Mouse (Mus musculus): ENCODE measurements around the gene Rita1. TPM values are rescaled to one million over a fixed set of nuclear protein-coding genes. Genes with fewer than 3 reads are reported as not detected.

The Rita1 gene
- polyA plus RNA-seq, 1 experiment from 2014 or later = 9.3 TPM

DNA sequence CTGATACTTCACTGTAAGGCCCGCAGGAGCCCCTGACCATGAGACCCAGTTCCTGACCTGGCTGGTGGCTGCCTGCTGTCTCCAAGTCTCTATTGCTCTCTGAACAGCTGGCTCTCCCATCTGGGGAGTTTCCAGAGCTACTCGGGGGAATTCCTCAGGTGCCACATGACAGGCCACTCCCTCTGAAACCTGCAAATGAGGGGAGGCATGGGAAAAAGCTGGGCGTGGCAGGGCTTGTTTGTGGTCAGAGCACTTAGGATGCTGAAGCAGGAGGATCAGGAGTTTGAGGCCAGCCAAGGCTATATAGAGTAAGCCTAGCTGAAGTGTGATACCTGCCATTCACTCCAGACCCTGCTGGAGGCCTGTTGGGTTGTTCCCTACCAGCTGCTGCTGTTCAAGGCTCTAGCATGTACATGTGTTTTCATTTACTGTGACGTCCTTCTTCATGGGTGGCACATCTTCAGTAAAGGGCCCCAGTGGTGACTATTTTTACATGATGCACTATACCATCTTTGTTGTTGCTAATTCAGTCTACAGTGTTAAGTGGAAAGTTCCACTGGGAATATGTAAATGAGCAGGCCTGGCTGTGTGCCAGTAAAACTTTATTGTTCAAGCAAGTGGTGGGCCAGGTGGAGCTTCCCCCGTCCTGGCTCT, 9.9 kb upstream of the Rita1 start:
- Histone ChIP-seq H3K27ac (ENCODE audit: low read depth, low read length) (no peak overlapping the region), H3K4me1 (replicated peaks; ENCODE audit: control insufficient read depth, insufficient read depth, low read length) (no peaks in the 10 kb centered on the region), H3K36me3 (ENCODE audit: control insufficient read depth, insufficient read depth, low read length) (peaks cover 17% of the 10 kb centered on the region), H3K4me2 (replicated peaks; ENCODE audit: low read depth, low read length) (no peak overlapping the region), H3K4me3 (ENCODE audit: low read depth, low read length) (no peak overlapping the region), H3K9ac (ENCODE audit: low read depth, low read length) (no peak overlapping the region), H3K9me3 (ENCODE audit: control insufficient read depth, low read length) (no peaks in the 10 kb centered on the region), H3K27me3 (ENCODE audit: control insufficient read depth, insufficient read depth, low read length) (no peaks in the 10 kb centered on the region)
- DNase-seq (ENCODE audit: low spot score) (no peak), ATAC-seq (ENCODE audit: low FRiP score) (no peak)
- whole genome bisulfite sequencing = 74% methylated on average over 5 of the region's 5 CpGs

- Histone ChIP-seq H3K36me3 (ENCODE audit: control insufficient read depth, insufficient read depth, low read length) (peaks cover 17% of the 10 kb centered on the region), H3K9ac (ENCODE audit: low read depth, low read length) (no peak overlapping the region), H3K4me2 (replicated peaks; ENCODE audit: low read depth, low read length) (no peak overlapping the region), H3K4me1 (replicated peaks; ENCODE audit: control insufficient read depth, insufficient read depth, low read length) (no peaks in the 10 kb centered on the region), H3K27ac (ENCODE audit: low read depth, low read length) (no peak overlapping the region), H3K9me3 (ENCODE audit: control insufficient read depth, low read length) (no peaks in the 10 kb centered on the region), H3K27me3 (ENCODE audit: control insufficient read depth, insufficient read depth, low read length) (no peaks in the 10 kb centered on the region), H3K4me3 (ENCODE audit: low read depth, low read length) (no peak overlapping the region)
- WGBS = 95% methylated on average over 10 of the region's 10 CpGs
- ATAC-seq (ENCODE audit: low FRiP score) (no peak), DNase-seq (ENCODE audit: low spot score) (no peak)
Measured at GRCm38 (mm10) chr5:120621846-120622197, 9.4 kb upstream of the Rita1 start.

GRCm38 (mm10) chr5:120621078-120621765, 8.8 kb upstream of the Rita1 start:
- Histone ChIP-seq H3K4me2 (replicated peaks; ENCODE audit: low read depth, low read length) (no peak overlapping the region), H3K36me3 (ENCODE audit: control insufficient read depth, insufficient read depth, low read length) (peaks cover 17% of the 10 kb centered on the region), H3K9ac (ENCODE audit: low read depth, low read length) (no peak overlapping the region), H3K27me3 (ENCODE audit: control insufficient read depth, insufficient read depth, low read length) (no peaks in the 10 kb centered on the region), H3K27ac (ENCODE audit: low read depth, low read length) (no peak overlapping the region), H3K9me3 (ENCODE audit: control insufficient read depth, low read length) (no peaks in the 10 kb centered on the region), H3K4me3 (ENCODE audit: low read depth, low read length) (no peak overlapping the region), H3K4me1 (replicated peaks; ENCODE audit: control insufficient read depth, insufficient read depth, low read length) (no peaks in the 10 kb centered on the region)
- no peak for DNase-seq (ENCODE audit: low spot score)
- 91% methylated on average over 23 of the region's 23 CpGs for WGBS
- ATAC-seq (ENCODE audit: low FRiP score) = no peak

GRCm38 (mm10) chr5:120620375-120621077, 8.1 kb upstream of the Rita1 start:
- no peaks in the 10 kb centered on the region for H3K27me3 ChIP-seq (ENCODE audit: control insufficient read depth, insufficient read depth, low read length)
- ATAC-seq (ENCODE audit: low FRiP score) = 0 out of 2 replicates have a peak, but pooled peaks have one; percentile 21
- WGBS = 72% methylated on average over 18 of the region's 18 CpGs
- no peaks in the 10 kb centered on the region for H3K4me1 ChIP-seq (replicated peaks; ENCODE audit: control insufficient read depth, insufficient read depth, low read length)
- H3K9ac ChIP-seq (ENCODE audit: low read depth, low read length) = no peak overlapping the region
- H3K4me2 ChIP-seq (replicated peaks; ENCODE audit: low read depth, low read length) = no peak overlapping the region
- no peak overlapping the region for H3K4me3 ChIP-seq (ENCODE audit: low read depth, low read length)
- peak; percentile 93 for DNase-seq (ENCODE audit: low spot score)
- peaks cover 15% of the 10 kb centered on the region for H3K36me3 ChIP-seq (ENCODE audit: control insufficient read depth, insufficient read depth, low read length)
- no peaks in the 10 kb centered on the region for H3K9me3 ChIP-seq (ENCODE audit: control insufficient read depth, low read length)
- no peak overlapping the region for H3K27ac ChIP-seq (ENCODE audit: low read depth, low read length)

DNA sequence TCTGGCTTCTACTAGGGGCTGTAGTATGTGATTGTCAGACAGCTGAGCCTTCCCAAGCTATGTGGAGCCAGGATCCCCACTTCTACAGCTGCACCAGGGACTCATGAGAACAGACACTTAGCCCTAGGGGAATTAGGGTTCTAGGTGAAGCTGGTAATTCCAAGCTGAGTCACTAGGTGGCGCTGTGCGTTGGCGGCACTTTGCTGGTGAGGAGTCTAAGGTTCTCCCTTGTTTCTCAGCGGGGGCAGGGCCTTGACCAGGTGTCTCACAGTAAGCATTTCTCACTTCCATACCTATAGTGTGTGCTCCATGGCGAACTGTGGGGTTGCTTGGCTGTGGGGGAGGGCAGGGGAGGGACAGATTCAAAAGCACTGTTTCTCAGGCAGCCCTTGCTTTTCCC, 6.8 kb upstream of the Rita1 start:
- Histone ChIP-seq H3K4me3 (ENCODE audit: low read depth, low read length) (no peak overlapping the region), H3K9me3 (ENCODE audit: control insufficient read depth, low read length) (no peaks in the 10 kb centered on the region), H3K27ac (ENCODE audit: low read depth, low read length) (no peak overlapping the region), H3K9ac (ENCODE audit: low read depth, low read length) (no peak overlapping the region), H3K27me3 (ENCODE audit: control insufficient read depth, insufficient read depth, low read length) (no peaks in the 10 kb centered on the region), H3K36me3 (ENCODE audit: control insufficient read depth, insufficient read depth, low read length) (peaks cover 8% of the 10 kb centered on the region), H3K4me2 (replicated peaks; ENCODE audit: low read depth, low read length) (no peak overlapping the region), H3K4me1 (replicated peaks; ENCODE audit: control insufficient read depth, insufficient read depth, low read length) (no peaks in the 10 kb centered on the region)
- peak; percentile 80 for DNase-seq (ENCODE audit: low spot score)
- ATAC-seq (ENCODE audit: low FRiP score) = no peak
- 14% methylated on average over 5 of the region's 5 CpGs for WGBS

- H3K9ac ChIP-seq (ENCODE audit: low read depth, low read length) = no peak overlapping the region
- no peak for DNase-seq (ENCODE audit: low spot score)
- no peaks in the 10 kb centered on the region for H3K27me3 ChIP-seq (ENCODE audit: control insufficient read depth, insufficient read depth, low read length)
- ATAC-seq (ENCODE audit: low FRiP score) = no peak
- WGBS = 82% methylated on average over 12 of the region's 12 CpGs
- H3K9me3 ChIP-seq (ENCODE audit: control insufficient read depth, low read length) = no peaks in the 10 kb centered on the region
- peaks cover 8% of the 10 kb centered on the region for H3K36me3 ChIP-seq (ENCODE audit: control insufficient read depth, insufficient read depth, low read length)
- no peak overlapping the region for H3K4me3 ChIP-seq (ENCODE audit: low read depth, low read length)
- no peak overlapping the region for H3K4me2 ChIP-seq (replicated peaks; ENCODE audit: low read depth, low read length)
- no peak overlapping the region for H3K27ac ChIP-seq (ENCODE audit: low read depth, low read length)
- peaks cover 2% of the 10 kb centered on the region for H3K4me1 ChIP-seq (replicated peaks; ENCODE audit: control insufficient read depth, insufficient read depth, low read length)
Measured at GRCm38 (mm10) chr5:120618778-120619177, 6.4 kb upstream of the Rita1 start.

DNA sequence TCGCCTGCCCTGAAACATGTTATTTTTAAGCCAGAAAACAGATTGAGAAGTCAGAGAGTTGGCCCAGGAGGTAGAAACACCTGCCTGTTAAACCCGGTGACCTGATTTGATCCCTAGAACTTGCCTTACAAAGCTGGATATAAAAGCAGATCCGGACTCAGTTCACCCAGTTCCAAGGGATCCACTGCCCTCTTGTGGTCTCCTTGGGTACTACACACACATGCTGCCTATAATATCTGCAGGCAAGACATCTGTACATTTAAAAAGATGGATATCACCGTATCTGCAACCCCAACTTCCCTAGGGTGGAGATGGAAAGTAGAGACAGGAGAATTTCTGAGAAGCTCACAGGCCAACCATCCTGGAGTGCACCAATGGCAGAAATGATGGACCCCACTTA, 3.5 kb upstream of the Rita1 start:
- H3K4me2 ChIP-seq (replicated peaks; ENCODE audit: low read depth, low read length) = no peak overlapping the region
- H3K4me3 ChIP-seq (ENCODE audit: low read depth, low read length) = no peak overlapping the region
- H3K9ac ChIP-seq (ENCODE audit: low read depth, low read length) = no peak overlapping the region
- no peak overlapping the region for H3K27ac ChIP-seq (ENCODE audit: low read depth, low read length)
- ATAC-seq (ENCODE audit: low FRiP score) (no peak), DNase-seq (ENCODE audit: low spot score) (peak; percentile 44)
- H3K4me1 ChIP-seq (replicated peaks; ENCODE audit: control insufficient read depth, insufficient read depth, low read length) = peaks cover 7% of the 10 kb centered on the region
- H3K9me3 ChIP-seq (ENCODE audit: control insufficient read depth, low read length) = no peaks in the 10 kb centered on the region
- H3K36me3 ChIP-seq (ENCODE audit: control insufficient read depth, insufficient read depth, low read length) = peaks cover 8% of the 10 kb centered on the region
- H3K27me3 ChIP-seq (ENCODE audit: control insufficient read depth, insufficient read depth, low read length) = no peaks in the 10 kb centered on the region
- 98% methylated on average over 4 of the region's 4 CpGs for WGBS

GRCm38 (mm10) chr5:120612822-120613604, 624 bp upstream of the Rita1 start:
- under 1% methylated on average over 69 of the region's 69 CpGs for WGBS
- Histone ChIP-seq H3K27me3 (ENCODE audit: control insufficient read depth, insufficient read depth, low read length) (no peaks in the 10 kb centered on the region), H3K4me3 (ENCODE audit: low read depth, low read length) (peak overlapping the region; percentile 68), H3K36me3 (ENCODE audit: control insufficient read depth, insufficient read depth, low read length) (no peaks in the 10 kb centered on the region; the same call in 1 of the 2 replicates), H3K4me1 (replicated peaks; ENCODE audit: control insufficient read depth, insufficient read depth, low read length) (peaks cover 9% of the 10 kb centered on the region), H3K9ac (ENCODE audit: low read depth, low read length) (peak overlapping the region; percentile 69), H3K9me3 (ENCODE audit: control insufficient read depth, low read length) (no peaks in the 10 kb centered on the region), H3K27ac (ENCODE audit: low read depth, low read length) (peak overlapping the region; percentile 64), H3K4me2 (replicated peaks; ENCODE audit: low read depth, low read length) (peak overlapping the region; percentile 93)
- peak; percentile 100 for DNase-seq (ENCODE audit: low spot score)
- ATAC-seq (ENCODE audit: low FRiP score) = peak; percentile 95
